Mouse (Mus musculus): Measurements from ENCODE around the gene Zmiz1. TPM values are rescaled to one million over a fixed set of nuclear protein-coding genes. Genes with fewer than 3 reads are reported as not detected.

Gene Zmiz1
- total RNA-seq, 2 experiments from 2014 or later: 115 to 128 TPM

- DNase-seq (ENCODE audit: low spot score in 2 of 2): no peak
Observed at GRCm38 (mm10) chr14:25609355-25609754, 150.4 kb downstream of the Zmiz1 start.

- peak in 1 of 2 experiments; percentile 55 for DNase-seq (ENCODE audit: low spot score in 2 of 2)
Observed at GRCm38 (mm10) chr14:25610396-25611158, 151.6 kb downstream of the Zmiz1 start.

- no peak for DNase-seq (ENCODE audit: low spot score in 2 of 2)
Observed at GRCm38 (mm10) chr14:25611159-25611697, 152.2 kb downstream of the Zmiz1 start.

GRCm38 (mm10) chr14:25611815-25612698 lies 153.1 kb downstream of the Zmiz1 start:
- DNase-seq (ENCODE audit: low spot score in 2 of 2): no peak

GRCm38 (mm10) chr14:25613942-25614575 lies 155.1 kb downstream of the Zmiz1 start:
- DNase-seq (ENCODE audit: low spot score in 2 of 2): no peak

- DNase-seq (ENCODE audit: low spot score in 2 of 2): no peak
Observed at GRCm38 (mm10) chr14:25614684-25615083, 155.7 kb downstream of the Zmiz1 start.

- DNase-seq (ENCODE audit: low spot score in 2 of 2): no peak
Observed at GRCm38 (mm10) chr14:25615602-25616001, 156.6 kb downstream of the Zmiz1 start.

GRCm38 (mm10) chr14:25616009-25616723 lies 157.2 kb downstream of the Zmiz1 start:
- no peak for DNase-seq (ENCODE audit: low spot score in 2 of 2)

- no peak for DNase-seq (ENCODE audit: low spot score in 2 of 2)
Observed at GRCm38 (mm10) chr14:25617264-25617663, 158.3 kb downstream of the Zmiz1 start.

- no peak for DNase-seq (ENCODE audit: low spot score in 2 of 2)
Observed at GRCm38 (mm10) chr14:25619066-25619762, 160.2 kb downstream of the Zmiz1 start.

- DNase-seq (ENCODE audit: low spot score in 2 of 2): no peak
Observed at GRCm38 (mm10) chr14:25620766-25621165, 161.8 kb downstream of the Zmiz1 start.

GRCm38 (mm10) chr14:25623698-25624097 lies 164.7 kb downstream of the Zmiz1 start:
- DNase-seq (ENCODE audit: low spot score in 2 of 2): no peak

GRCm38 (mm10) chr14:25624659-25625058 lies 165.7 kb downstream of the Zmiz1 start:
- no peak for DNase-seq (ENCODE audit: low spot score in 2 of 2)

- DNase-seq (ENCODE audit: low spot score in 2 of 2): no peak
Observed at GRCm38 (mm10) chr14:25627599-25628255, 168.7 kb downstream of the Zmiz1 start.

GRCm38 (mm10) chr14:25628448-25629099 lies 169.6 kb downstream of the Zmiz1 start:
- no peak for DNase-seq (ENCODE audit: low spot score in 2 of 2)

GRCm38 (mm10) chr14:25629866-25630606 lies 171.1 kb downstream of the Zmiz1 start:
- DNase-seq (ENCODE audit: low spot score in 2 of 2): no peak

GRCm38 (mm10) chr14:25630647-25631409 lies 171.8 kb downstream of the Zmiz1 start:
- no peak for DNase-seq (ENCODE audit: low spot score in 2 of 2)

- no peak for DNase-seq (ENCODE audit: low spot score in 2 of 2)
Observed at GRCm38 (mm10) chr14:25631481-25631880, 172.5 kb downstream of the Zmiz1 start.

All from layer of hippocampus, postnatal 10 days (tissue).